Mouse (Mus musculus): ENCODE results near the gene Gucy2f. TPM values are rescaled to one million over a fixed set of nuclear protein-coding genes. Genes with fewer than 3 reads are reported as not detected.
"Not testable (repeated sequence)": the region's sequence is repeated elsewhere in the genome, so short reads cannot be mapped to it uniquely, and the experiment has no call there.

The Gucy2f gene
- polyA plus RNA-seq (2012; rRNA removed), result 0.01 TPM in 1 of 2 replicates, not detected in the other

- DNase-seq (ENCODE audit: low spot score), result no peak
Measured at GRCm38 (mm10) chrX:142196831-142197230, at the start of gene Gucy2f. Gene Gucy2f (minus strand): TSS chrX:142196931.

GRCm38 (mm10) chrX:142245682-142246327 lies 49.1 kb upstream of the Gucy2f start:
- no peak for DNase-seq (ENCODE audit: low spot score)

- DNase-seq (ENCODE audit: low spot score), result no peak
Measured at GRCm38 (mm10) chrX:142237101-142237500, 40.4 kb upstream of the Gucy2f start.

- DNase-seq (ENCODE audit: low spot score), result not testable (repeated sequence)
Measured at GRCm38 (mm10) chrX:142236146-142236545, 39.4 kb upstream of the Gucy2f start.

- DNase-seq (ENCODE audit: low spot score), result no peak
Measured at GRCm38 (mm10) chrX:142228769-142229158, 32.0 kb upstream of the Gucy2f start.

- DNase-seq (ENCODE audit: low spot score), result peak; percentile 40
Measured at GRCm38 (mm10) chrX:142228055-142228768, 31.5 kb upstream of the Gucy2f start.

- DNase-seq (ENCODE audit: low spot score), result no peak
Measured at GRCm38 (mm10) chrX:142227398-142228054, 30.8 kb upstream of the Gucy2f start.

GRCm38 (mm10) chrX:142226542-142226941 lies 29.8 kb upstream of the Gucy2f start, which contains the start of gene Nxt2:
Gene Nxt2 (plus strand): TSS chrX:142226770.
- DNase-seq (ENCODE audit: low spot score), result no peak

GRCm38 (mm10) chrX:142200295-142200694 lies 3.6 kb upstream of the Gucy2f start:
- no peak for DNase-seq (ENCODE audit: low spot score)

- DNase-seq (ENCODE audit: low spot score), result no peak
Measured at GRCm38 (mm10) chrX:142195551-142195950, 1.2 kb downstream of the Gucy2f start.

GRCm38 (mm10) chrX:142194420-142194819 lies 2.3 kb downstream of the Gucy2f start:
- DNase-seq (ENCODE audit: low spot score), result no peak

- no peak for DNase-seq (ENCODE audit: low spot score)
Measured at GRCm38 (mm10) chrX:142190355-142190754, 6.4 kb downstream of the Gucy2f start.

- DNase-seq (ENCODE audit: low spot score), result no peak
Measured at GRCm38 (mm10) chrX:142189023-142189703, 7.6 kb downstream of the Gucy2f start.

- no peak for DNase-seq (ENCODE audit: low spot score)
Measured at GRCm38 (mm10) chrX:142182026-142182425, 14.7 kb downstream of the Gucy2f start.

GRCm38 (mm10) chrX:142176981-142177380 lies 19.8 kb downstream of the Gucy2f start:
- DNase-seq (ENCODE audit: low spot score), result no peak

GRCm38 (mm10) chrX:142115779-142116178 lies 81.0 kb downstream of the Gucy2f start:
- no peak for DNase-seq (ENCODE audit: low spot score)

GRCm38 (mm10) chrX:142111236-142111635 lies 85.5 kb downstream of the Gucy2f start:
- no peak for DNase-seq (ENCODE audit: low spot score)

GRCm38 (mm10) chrX:142096904-142097303 lies 99.8 kb downstream of the Gucy2f start:
- DNase-seq (ENCODE audit: low spot score), result no peak

GRCm38 (mm10) chrX:142095579-142095978 lies 101.2 kb downstream of the Gucy2f start:
- DNase-seq (ENCODE audit: low spot score), result no peak

- DNase-seq (ENCODE audit: low spot score), result no peak
Measured at GRCm38 (mm10) chrX:142062585-142062984, 134.1 kb downstream of the Gucy2f start.

All from urinary bladder, adult 2 months (tissue).